Mouse (Mus musculus): ENCODE data around the gene C5ar2. TPM values are rescaled to one million over a fixed set of nuclear protein-coding genes. Genes with fewer than 3 reads are reported as not detected.

C5ar2 gene
- polyA plus RNA-seq, 2 experiments, result 0.15 TPM; not detected in 1

DNA sequence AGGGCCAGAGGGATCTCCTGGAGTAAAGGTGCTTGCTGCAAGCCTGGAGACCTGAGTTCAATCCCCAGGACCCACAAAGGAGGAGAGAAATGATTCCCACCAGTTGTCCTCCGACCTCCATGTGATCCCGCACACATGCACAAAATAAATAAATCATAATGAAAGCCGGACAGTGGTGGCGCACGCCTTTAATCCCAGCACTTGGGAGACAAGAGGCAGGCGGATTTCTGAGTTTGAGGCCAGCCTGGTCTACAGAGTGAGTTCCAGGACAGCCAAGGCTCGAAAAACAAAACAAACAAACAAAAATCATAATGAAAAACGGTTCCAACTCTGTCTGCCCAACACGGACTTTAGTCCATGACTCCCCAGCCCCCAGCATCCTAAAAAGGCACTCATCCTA, 41.0 kb upstream of the C5ar2 start:
- no peak for ATAC-seq (ENCODE audit: low FRiP score, low read depth)
- Histone ChIP-seq H3K9ac (ENCODE audit: low read depth, low read length, severe bottlenecking) (no peak overlapping the region), H3K4me3 (replicated peaks; ENCODE audit: low read length) (peak overlapping the region; percentile 64), H3K4me2 (replicated peaks; ENCODE audit: low read depth, low read length, severe bottlenecking) (peak overlapping the region; percentile 57), H3K27me3 (ENCODE audit: control insufficient read depth, insufficient read depth, low read length) (no peaks in the 10 kb centered on the region), H3K36me3 (ENCODE audit: control insufficient read depth, insufficient read depth, low read length) (peaks cover 39% of the 10 kb centered on the region), H3K9me3 (ENCODE audit: control insufficient read depth, low read length) (no peaks in the 10 kb centered on the region), H3K27ac (replicated peaks; ENCODE audit: low read depth, low read length) (peak overlapping the region; percentile 11; the same call in 1 of the 2 replicates), H3K4me1 (ENCODE audit: control insufficient read depth, insufficient read depth, low read length) (peaks cover 4% of the 10 kb centered on the region; the same call in 1 of the 2 replicates)
- no peak for TF ChIP-seq POLR2A (IDR thresholded peaks at IDR 0.05; ENCODE audit: borderline replicate concordance, extremely low read depth, insufficient read depth, insufficient read length)
- 69% methylated on average over 9 of the region's 9 CpGs for WGBS
- no peak for DNase-seq (ENCODE audit: low spot score)

DNA sequence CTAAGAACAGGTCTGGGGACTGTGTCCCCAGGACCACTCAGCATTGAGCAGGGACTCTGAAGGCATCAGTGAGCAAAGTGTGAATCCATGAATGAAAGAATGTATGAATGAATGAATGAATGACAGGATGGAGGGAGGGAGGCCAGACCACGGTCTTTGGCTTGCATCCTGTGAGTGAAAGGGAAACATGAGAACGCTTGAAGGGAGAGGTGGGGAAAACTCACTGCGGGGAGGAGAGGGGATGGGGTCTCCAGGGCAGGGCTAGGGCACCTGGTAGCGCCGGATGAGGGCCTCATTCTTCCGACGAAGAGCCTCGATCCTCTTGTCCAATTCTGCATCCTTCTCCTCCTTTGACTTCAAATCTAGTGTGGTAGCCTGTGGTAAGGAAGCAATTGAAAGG, 40.0 kb upstream of the C5ar2 start:
- no peak for TF ChIP-seq POLR2A (IDR thresholded peaks at IDR 0.05; ENCODE audit: borderline replicate concordance, extremely low read depth, insufficient read depth, insufficient read length)
- no peaks in the 10 kb centered on the region for H3K9me3 ChIP-seq (ENCODE audit: control insufficient read depth, low read length)
- WGBS, result 88% methylated on average over 8 of the region's 8 CpGs
- no peaks in the 10 kb centered on the region for H3K27me3 ChIP-seq (ENCODE audit: control insufficient read depth, insufficient read depth, low read length)
- DNase-seq (ENCODE audit: low spot score), result no peak
- peaks cover 4% of the 10 kb centered on the region; the same call in 1 of the 2 replicates for H3K4me1 ChIP-seq (ENCODE audit: control insufficient read depth, insufficient read depth, low read length)
- H3K36me3 ChIP-seq (ENCODE audit: control insufficient read depth, insufficient read depth, low read length), result peaks cover 40% of the 10 kb centered on the region
- H3K4me3 ChIP-seq (replicated peaks; ENCODE audit: low read length), result no peak overlapping the region
- no peak overlapping the region for H3K27ac ChIP-seq (replicated peaks; ENCODE audit: low read depth, low read length)
- no peak overlapping the region for H3K4me2 ChIP-seq (replicated peaks; ENCODE audit: low read depth, low read length, severe bottlenecking)
- H3K9ac ChIP-seq (ENCODE audit: low read depth, low read length, severe bottlenecking), result no peak overlapping the region
- ATAC-seq (ENCODE audit: low FRiP score, low read depth), result no peak

- H3K27ac ChIP-seq (replicated peaks; ENCODE audit: low read depth, low read length), result no peak overlapping the region
- ATAC-seq (ENCODE audit: low FRiP score, low read depth) (no peak), DNase-seq (ENCODE audit: low spot score) (no peak)
- H3K36me3 ChIP-seq (ENCODE audit: control insufficient read depth, insufficient read depth, low read length), result peaks cover 53% of the 10 kb centered on the region
- H3K4me3 ChIP-seq (replicated peaks; ENCODE audit: low read length), result no peak overlapping the region
- no peak overlapping the region for H3K9ac ChIP-seq (ENCODE audit: low read depth, low read length, severe bottlenecking)
- H3K4me2 ChIP-seq (replicated peaks; ENCODE audit: low read depth, low read length, severe bottlenecking), result no peak overlapping the region
- 94% methylated on average over 9 of the region's 13 CpGs for WGBS
- H3K27me3 ChIP-seq (ENCODE audit: control insufficient read depth, insufficient read depth, low read length), result no peaks in the 10 kb centered on the region
- no peaks in the 10 kb centered on the region for H3K9me3 ChIP-seq (ENCODE audit: control insufficient read depth, low read length)
- H3K4me1 ChIP-seq (ENCODE audit: control insufficient read depth, insufficient read depth, low read length), result peaks cover 4% of the 10 kb centered on the region; the same call in 1 of the 2 replicates
- no peak for TF ChIP-seq POLR2A (IDR thresholded peaks at IDR 0.05; ENCODE audit: borderline replicate concordance, extremely low read depth, insufficient read depth, insufficient read length)
These were observed 38.4 kb upstream of the C5ar2 start for GRCm38 (mm10) chr7:16282334-16282733.

DNA sequence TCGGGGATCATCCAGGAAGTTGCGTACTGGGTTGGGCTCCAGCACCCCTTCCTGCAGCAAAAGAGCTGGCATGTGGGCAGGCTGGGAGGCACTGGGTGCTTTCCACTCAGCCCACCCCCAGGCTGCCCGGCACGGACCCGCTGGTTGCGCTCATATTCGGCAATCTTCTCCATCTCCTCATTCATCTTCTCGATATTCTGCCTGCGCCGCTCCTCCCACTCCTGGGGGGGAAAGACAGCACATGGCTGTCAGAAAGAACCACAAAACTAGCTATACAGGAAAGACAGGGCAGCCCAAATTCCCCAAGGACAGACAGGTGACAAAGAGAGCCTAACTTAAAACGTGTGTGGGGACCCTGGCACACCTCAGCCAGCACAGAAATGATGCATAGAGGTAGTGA, 36.8 kb upstream of the C5ar2 start:
- no peak overlapping the region for H3K9ac ChIP-seq (ENCODE audit: low read depth, low read length, severe bottlenecking)
- H3K27me3 ChIP-seq (ENCODE audit: control insufficient read depth, insufficient read depth, low read length), result no peaks in the 10 kb centered on the region
- peaks cover 4% of the 10 kb centered on the region; the same call in 1 of the 2 replicates for H3K4me1 ChIP-seq (ENCODE audit: control insufficient read depth, insufficient read depth, low read length)
- H3K36me3 ChIP-seq (ENCODE audit: control insufficient read depth, insufficient read depth, low read length), result peaks cover 69% of the 10 kb centered on the region
- no peak for TF ChIP-seq POLR2A (IDR thresholded peaks at IDR 0.05; ENCODE audit: borderline replicate concordance, extremely low read depth, insufficient read depth, insufficient read length)
- no peaks in the 10 kb centered on the region for H3K9me3 ChIP-seq (ENCODE audit: control insufficient read depth, low read length)
- no peak overlapping the region for H3K4me2 ChIP-seq (replicated peaks; ENCODE audit: low read depth, low read length, severe bottlenecking)
- H3K4me3 ChIP-seq (replicated peaks; ENCODE audit: low read length), result no peak overlapping the region
- DNase-seq (ENCODE audit: low spot score) (no peak), ATAC-seq (ENCODE audit: low FRiP score, low read depth) (no peak)
- H3K27ac ChIP-seq (replicated peaks; ENCODE audit: low read depth, low read length), result no peak overlapping the region
- WGBS, result 83% methylated on average over 11 of the region's 11 CpGs

DNA sequence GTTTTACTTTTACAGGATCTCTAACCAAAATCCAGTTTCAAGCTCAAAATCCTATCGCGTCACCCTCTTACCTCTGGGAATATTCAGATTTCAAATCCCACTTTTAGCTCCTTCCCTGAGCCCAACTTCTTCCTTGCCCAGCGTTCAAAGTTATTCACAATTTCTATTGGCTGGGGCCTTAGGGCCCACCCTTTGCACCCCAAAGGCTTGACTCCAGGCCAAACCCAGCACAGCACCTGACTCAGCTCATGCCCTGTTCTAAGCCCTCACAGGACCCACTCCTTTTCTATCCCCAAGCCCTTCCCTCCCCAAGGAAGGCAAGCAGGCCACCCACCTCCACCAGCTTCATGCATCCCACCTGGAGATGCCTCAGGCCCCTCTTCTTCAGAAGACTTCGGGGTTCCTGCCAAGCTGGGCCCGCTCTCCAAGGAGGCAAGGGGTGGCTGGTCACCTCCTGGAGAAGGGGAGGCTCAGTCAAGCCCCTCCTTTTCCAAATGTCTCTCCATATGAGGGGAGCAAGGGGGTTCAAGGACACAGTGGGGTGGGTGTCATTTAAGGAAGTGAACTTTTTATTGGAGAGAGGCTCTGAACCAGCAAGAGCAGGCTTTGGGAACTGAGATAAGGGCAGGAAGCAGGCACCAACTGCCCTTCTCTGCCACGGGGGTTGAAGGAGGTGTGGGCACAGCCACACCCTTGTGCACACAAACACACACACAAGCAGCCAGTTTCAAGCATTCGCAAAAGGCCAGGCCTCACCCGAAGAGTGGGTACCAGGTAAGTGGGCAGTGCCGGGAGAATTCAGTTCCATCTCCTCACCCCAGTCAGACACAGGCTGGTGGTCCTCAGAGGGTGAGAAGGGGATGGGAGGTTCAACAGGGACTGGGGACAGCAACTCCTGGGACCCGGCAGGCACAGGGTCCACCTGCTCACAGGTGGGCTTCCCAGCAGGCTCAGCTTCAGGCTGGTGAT, 31.3 kb upstream of the C5ar2 start:
- Histone ChIP-seq H3K4me3 (replicated peaks; ENCODE audit: low read length) (no peak overlapping the region), H3K36me3 (ENCODE audit: control insufficient read depth, insufficient read depth, low read length) (peaks cover 40% of the 10 kb centered on the region), H3K4me2 (replicated peaks; ENCODE audit: low read depth, low read length, severe bottlenecking) (no peak overlapping the region)

More for the DNA sequence above, 31.3 kb upstream of the C5ar2 start:
- TF ChIP-seq POLR2A (IDR thresholded peaks at IDR 0.05; ENCODE audit: borderline replicate concordance, extremely low read depth, insufficient read depth, insufficient read length), result no peak
- ATAC-seq (ENCODE audit: low FRiP score, low read depth), result no peak
- WGBS, result 83% methylated on average over 10 of the region's 10 CpGs
- Histone ChIP-seq H3K4me1 (ENCODE audit: control insufficient read depth, insufficient read depth, low read length) (peaks cover 18% of the 10 kb centered on the region), H3K27ac (replicated peaks; ENCODE audit: low read depth, low read length) (no peak overlapping the region), H3K9me3 (ENCODE audit: control insufficient read depth, low read length) (no peaks in the 10 kb centered on the region), H3K27me3 (ENCODE audit: control insufficient read depth, insufficient read depth, low read length) (no peaks in the 10 kb centered on the region), H3K9ac (ENCODE audit: low read depth, low read length, severe bottlenecking) (no peak overlapping the region)
- no peak for DNase-seq (ENCODE audit: low spot score)

Data from limb, embryonic 14.5 days (tissue).